Mouse (Mus musculus) T-helper 2 cell (primary cell): ENCODE measurements around the gene Psd.

Experiments
- in situ Hi-C: fragments of 300-600 bp; cut with MboI, MseI; formaldehyde crosslinking; loops from one replicate; pipeline ENCODE4 v1.15.1; 2025; ENCODE audit warnings: high pct_unique_total_duplicates

Gene Psd

GRCm38 (mm10) chr19:46339287-46339971 lies 12.5 kb upstream of the Psd start:
- in situ Hi-C loops, result loop anchor here (5.0 kb wide), 1 partner anchor 48 kb away; no protein-coding TSS in a partner anchor

- in situ Hi-C loops, result loop anchor here (5.0 kb wide), 1 partner anchor 48 kb away; no protein-coding TSS in a partner anchor
These were observed 12.0 kb upstream of the Psd start for GRCm38 (mm10) chr19:46338942-46339286.

GRCm38 (mm10) chr19:46338331-46338936 lies 11.5 kb upstream of the Psd start, which contains the start of gene Cuedc2:
TSS of gene Cuedc2 (minus strand) at chr19:46338702.
- in situ Hi-C loops, result loop anchor here (5.0 kb wide), 1 partner anchor 49 kb away; no protein-coding TSS in a partner anchor

- in situ Hi-C loops, result loop anchor here (5.0 kb wide), 1 partner anchor 49 kb away; no protein-coding TSS in a partner anchor
These were observed 10.9 kb upstream of the Psd start for GRCm38 (mm10) chr19:46337719-46338330.

- in situ Hi-C loops, result no loop called here
These were observed 7.0 kb upstream of the Psd start for GRCm38 (mm10) chr19:46333906-46334305.

GRCm38 (mm10) chr19:46332721-46333339 lies 5.9 kb upstream of the Psd start:
- in situ Hi-C loops, result no loop called here

- in situ Hi-C loops, result no loop called here
These were observed 5.0 kb upstream of the Psd start for GRCm38 (mm10) chr19:46331936-46332335.

- in situ Hi-C loops, result no loop called here
These were observed 4.4 kb upstream of the Psd start for GRCm38 (mm10) chr19:46331326-46331725.

GRCm38 (mm10) chr19:46330696-46331095 lies 3.7 kb upstream of the Psd start:
- in situ Hi-C loops, result no loop called here

- in situ Hi-C loops, result no loop called here
These were observed 3.0 kb upstream of the Psd start for GRCm38 (mm10) chr19:46329951-46330350.

- in situ Hi-C loops, result no loop called here
These were observed 2.2 kb upstream of the Psd start for GRCm38 (mm10) chr19:46329031-46329641.

GRCm38 (mm10) chr19:46328081-46329030 lies 1.4 kb upstream of the Psd start, which contains the start of gene Fbxl15:
TSS of gene Fbxl15 (plus strand) at chr19:46328184.
- in situ Hi-C loops, result no loop called here

GRCm38 (mm10) chr19:46327531-46328064 lies 642 bp upstream of the Psd start:
- in situ Hi-C loops, result no loop called here

GRCm38 (mm10) chr19:46326019-46326755 lies 769 bp downstream of the Psd start:
- in situ Hi-C loops, result no loop called here

GRCm38 (mm10) chr19:46324918-46325317 lies 2.0 kb downstream of the Psd start:
- in situ Hi-C loops, result no loop called here

- in situ Hi-C loops, result no loop called here
These were observed 2.6 kb downstream of the Psd start for GRCm38 (mm10) chr19:46324366-46324765.

- in situ Hi-C loops, result no loop called here
These were observed 3.2 kb downstream of the Psd start for GRCm38 (mm10) chr19:46323716-46324115.

GRCm38 (mm10) chr19:46322996-46323572 lies 3.9 kb downstream of the Psd start:
- in situ Hi-C loops, result no loop called here
